8 mouse cellular contexts compared by ENCODE assay signal in genomic region chr2:6255989-6256841, GRCm38 (mm10). TPM values are rescaled to one million over a fixed set of nuclear protein-coding genes. Genes with fewer than 3 reads are reported as not detected.
DNase-seq lines count a peak whose midpoint lies in the region; ATAC-seq lines count a peak whose summit lies in the region.

No protein-coding gene starts in this region.

- H3K27ac ChIP-seq in embryonic facial prominence, embryonic 15.5 days (replicated peaks): peak overlapping the region; percentile 81
- peak overlapping the region; percentile 76 for H3K27ac ChIP-seq in heart, embryonic 12.5 days (ENCODE audit: poor library complexity, severe bottlenecking)
- peak overlapping the region; percentile 83 for H3K27ac ChIP-seq in lung, embryonic 15.5 days

- no peaks in the 10 kb centered on the region for H3K27me3 ChIP-seq in embryonic facial prominence, embryonic 15.5 days
- no peaks in the 10 kb centered on the region for H3K27me3 ChIP-seq in heart, embryonic 12.5 days (replicated peaks)
- H3K27me3 ChIP-seq in lung, embryonic 15.5 days: no peaks in the 10 kb centered on the region

- no peak overlapping the region; the same call in 1 of the 2 replicates for H3K4me2 ChIP-seq in embryonic facial prominence, embryonic 15.5 days (replicated peaks)
- H3K4me2 ChIP-seq in heart, embryonic 12.5 days: no peak overlapping the region
- no peak overlapping the region for H3K4me2 ChIP-seq in lung, embryonic 15.5 days

- WGBS in embryonic facial prominence, embryonic 15.5 days: 43% methylated on average over 19 of the region's 19 CpGs
- WGBS in heart, embryonic 12.5 days: 56% methylated on average over 19 of the region's 19 CpGs
- 39% methylated on average over 19 of the region's 19 CpGs for WGBS in lung, embryonic 15.5 days

- ATAC-seq in embryonic facial prominence, embryonic 15.5 days (ENCODE audit: insufficient number of reproducible peaks, low FRiP score, low TSS enrichment, low read depth): peak; percentile 88
- ATAC-seq in heart, embryonic 12.5 days (ENCODE audit: insufficient number of reproducible peaks, low FRiP score): peak; percentile 19; the same call in 1 of the 2 replicates
- ATAC-seq in lung, embryonic 15.5 days (ENCODE audit: borderline replicate concordance, extremely low read depth, low FRiP score, low TSS enrichment): peak; percentile 87
- no peak for ATAC-seq in activated CD4-positive, CD25-positive, alpha-beta regulatory T cell, adult 4 months

- no peak overlapping the region for H3K9ac ChIP-seq in embryonic facial prominence, embryonic 15.5 days
- no peak overlapping the region for H3K9ac ChIP-seq in heart, embryonic 12.5 days
- no peak overlapping the region for H3K9ac ChIP-seq in lung, embryonic 15.5 days

- peaks cover 13% of the 10 kb centered on the region for H3K4me1 ChIP-seq in embryonic facial prominence, embryonic 15.5 days
- peaks cover 23% of the 10 kb centered on the region for H3K4me1 ChIP-seq in heart, embryonic 12.5 days (replicated peaks)
- H3K4me1 ChIP-seq in lung, embryonic 15.5 days: peaks cover 12% of the 10 kb centered on the region

- DNase-seq in A20 (ENCODE audit: low read depth, low spot score): peak; percentile 90
- peak; percentile 39 to 56 for DNase-seq in adrenal gland, adult 18-20 months (ENCODE audit: low spot score in 2 of 2)
- DNase-seq in kidney, postnatal 25 days: peak; percentile 27 to 61
- DNase-seq in ovary, postnatal 14 days (ENCODE audit: low spot score): peak; percentile 63

- H3K9me3 ChIP-seq in embryonic facial prominence, embryonic 15.5 days (replicated peaks): no peaks in the 10 kb centered on the region
- H3K9me3 ChIP-seq in heart, embryonic 12.5 days (replicated peaks): peaks cover 4% of the 10 kb centered on the region
- no peaks in the 10 kb centered on the region for H3K9me3 ChIP-seq in lung, embryonic 15.5 days

- H3K36me3 ChIP-seq in embryonic facial prominence, embryonic 15.5 days: no peaks in the 10 kb centered on the region
- H3K36me3 ChIP-seq in heart, embryonic 12.5 days: no peaks in the 10 kb centered on the region
- H3K36me3 ChIP-seq in lung, embryonic 15.5 days: no peaks in the 10 kb centered on the region

- no peak overlapping the region for H3K4me3 ChIP-seq in embryonic facial prominence, embryonic 15.5 days (replicated peaks)
- H3K4me3 ChIP-seq in heart, embryonic 12.5 days: no peak overlapping the region
- H3K4me3 ChIP-seq in lung, embryonic 15.5 days: no peak overlapping the region

RNA-seq across cellular contexts. Expression of gene Echdc3, which starts 43.4 kb away (rescaled TPM):
- total RNA-seq in adrenal gland, adult 18-20 months (2021): 10 to 100 TPM; 46.9 to 75.4 TPM
- 5.0 and 6.3 TPM in 2 replicates for polyA plus RNA-seq in embryonic facial prominence, embryonic 15.5 days (2015; fragmentation: Nextera tagmentation; extraction: Ambion mirVana)
- 7.3 and 7.5 TPM in 2 replicates for polyA plus RNA-seq in heart, embryonic 12.5 days (2016; fragmentation: Nextera tagmentation; extraction: Ambion mirVana)
- polyA plus RNA-seq in lung, embryonic 15.5 days (2015; fragmentation: Nextera tagmentation; extraction: Ambion mirVana): 9.6 and 9.7 TPM in 2 replicates
- polyA plus RNA-seq in activated CD4-positive, CD25-positive, alpha-beta regulatory T cell, adult 4 months (2017; shearing (Covaris generic)): not detected
